Mouse (Mus musculus): ENCODE data around the gene Lamc1.

Gene Lamc1

GRCm38 (mm10) chr1:153265066-153265465, 67.5 kb downstream of the Lamc1 start:
- DNase-seq (ENCODE audit: low spot score): no peak

DNA sequence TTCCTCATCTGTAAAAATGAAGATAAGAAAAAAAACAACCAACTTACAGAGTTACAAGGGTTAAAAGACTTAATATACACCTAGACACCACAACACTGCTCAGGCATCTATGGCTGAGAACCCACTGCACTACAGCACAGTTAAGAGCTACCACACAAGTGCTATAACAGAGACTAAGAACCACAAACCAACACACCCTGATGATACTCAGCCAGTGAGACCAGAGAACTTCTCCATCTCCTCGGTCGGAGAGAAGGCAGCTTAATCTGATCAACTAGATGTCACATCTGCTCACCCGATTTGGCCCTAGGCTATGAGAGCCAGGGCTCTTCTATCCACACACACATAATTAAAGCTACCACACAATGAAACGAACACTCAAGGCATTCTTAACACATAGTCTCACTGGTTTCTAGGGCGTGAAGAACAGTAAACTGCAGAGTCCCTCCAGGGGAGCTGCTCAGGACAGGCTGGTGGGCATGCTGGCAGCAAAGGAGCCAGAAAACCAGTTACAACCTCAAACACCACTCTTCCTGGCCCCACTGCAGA, 72.8 kb downstream of the Lamc1 start:
- DNase-seq (ENCODE audit: low spot score): no peak

DNA sequence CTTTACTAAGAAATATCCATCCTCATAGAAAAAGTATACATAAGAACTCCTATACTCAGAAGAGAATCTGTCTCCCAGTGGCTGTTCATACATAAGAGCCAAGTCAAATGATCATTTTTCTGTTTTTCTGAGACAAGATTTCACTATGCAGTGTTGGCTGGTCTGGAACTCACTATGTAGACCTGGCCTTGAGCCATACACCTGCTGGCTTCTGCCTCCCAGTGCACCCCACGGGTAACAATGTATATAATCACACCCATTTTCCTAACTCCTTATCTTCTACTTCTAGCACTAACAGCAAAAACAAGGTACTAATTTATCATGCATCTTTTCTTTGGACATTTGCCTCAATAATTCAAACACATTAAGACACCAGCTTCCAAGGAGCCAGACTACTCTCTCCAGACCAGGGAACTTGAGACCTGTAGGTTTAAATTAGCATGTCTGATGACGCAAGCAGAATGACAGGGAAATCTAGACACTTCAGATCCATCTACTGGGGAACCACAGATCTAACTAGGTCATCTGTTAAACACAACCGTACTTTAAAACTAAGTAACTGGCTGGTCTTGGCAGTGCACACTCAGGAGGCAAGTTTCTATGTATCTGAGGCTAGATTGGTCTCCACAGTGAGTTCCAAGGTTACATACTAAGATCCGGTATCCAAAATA, 79.9 kb downstream of the Lamc1 start:
- DNase-seq (ENCODE audit: low spot score): no peak

GRCm38 (mm10) chr1:153251590-153252206, 80.9 kb downstream of the Lamc1 start:
- DNase-seq (ENCODE audit: low spot score): no peak

- DNase-seq (ENCODE audit: low spot score): no peak
Observed at GRCm38 (mm10) chr1:153241346-153241745, 91.2 kb downstream of the Lamc1 start.

DNA sequence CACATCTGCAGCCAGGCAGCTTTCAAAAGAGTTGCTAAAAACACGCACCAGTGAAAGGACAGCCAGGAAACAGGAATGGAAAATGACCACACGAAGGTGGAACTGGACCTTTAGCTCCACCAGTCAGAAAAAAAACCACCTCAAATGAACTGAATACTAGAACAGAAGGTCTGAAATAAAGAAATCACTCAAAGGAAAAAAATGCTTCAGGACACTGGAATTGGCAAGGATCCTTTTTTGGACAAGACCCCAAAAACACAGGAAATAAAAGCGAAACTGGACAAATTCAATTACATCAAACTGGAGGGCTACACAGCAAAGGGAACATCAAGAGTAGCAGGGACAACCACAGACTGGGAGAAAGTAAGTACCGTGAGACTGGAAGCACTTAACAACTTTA, 97.0 kb downstream of the Lamc1 start:
- no peak for DNase-seq (ENCODE audit: low spot score)

DNA sequence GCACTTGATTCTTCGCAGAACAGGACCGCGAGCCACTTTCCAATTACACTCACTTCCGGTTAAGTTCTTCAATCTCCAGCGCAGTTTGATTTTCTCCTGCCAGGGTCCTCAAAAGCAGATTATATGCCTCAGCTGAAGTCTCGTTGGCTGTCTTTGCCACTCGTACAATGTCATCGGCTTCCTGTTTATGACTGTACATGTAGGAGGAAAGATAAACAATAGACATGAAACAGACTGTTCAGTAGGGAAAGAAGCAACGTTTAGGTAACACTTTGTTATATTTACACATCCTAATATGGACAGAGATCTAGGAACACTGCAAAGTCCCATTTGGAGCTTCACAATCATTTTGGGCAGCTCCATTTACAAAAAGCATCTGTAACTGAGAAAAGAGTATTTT, 100.9 kb downstream of the Lamc1 start:
- DNase-seq (ENCODE audit: low spot score): no peak

DNA sequence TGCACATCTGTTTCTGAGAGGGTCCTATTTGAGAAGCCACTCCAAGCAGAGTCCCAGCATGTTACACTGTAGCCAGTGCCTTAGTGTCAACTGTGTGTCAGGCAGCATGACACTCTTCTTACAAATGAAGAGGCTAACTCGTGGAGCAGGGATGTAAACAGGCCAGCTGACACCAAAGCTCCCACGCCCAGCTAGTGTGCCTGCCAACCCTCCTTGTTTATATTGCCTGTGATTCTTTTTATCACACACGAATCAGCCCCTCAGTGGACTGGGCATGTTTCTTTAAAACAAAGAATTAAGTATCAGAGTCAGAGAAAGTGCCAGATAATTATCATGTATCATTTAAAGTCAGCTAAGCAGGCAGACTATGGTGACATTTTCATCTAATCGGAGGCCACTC, 104.7 kb downstream of the Lamc1 start:
- DNase-seq (ENCODE audit: low spot score): no peak

DNA sequence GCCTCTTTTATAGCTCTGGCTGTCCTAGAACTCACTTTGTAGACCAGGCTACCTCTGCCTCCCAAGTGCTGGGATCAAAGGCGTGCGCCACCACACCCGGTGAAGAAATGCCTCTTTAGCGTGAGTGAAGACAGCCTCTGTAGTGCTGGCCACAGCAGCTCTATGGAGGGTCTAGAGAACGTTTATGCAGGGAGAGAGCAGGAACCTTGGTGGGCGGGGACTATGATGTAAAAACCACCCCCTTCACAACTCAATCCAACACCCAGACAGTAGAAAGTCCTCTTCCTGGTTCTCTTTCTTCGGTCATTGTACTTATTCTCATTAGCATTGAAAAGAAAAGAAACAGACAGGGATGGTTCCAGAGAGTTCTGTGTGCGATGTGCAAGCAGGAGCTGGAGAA, 105.5 kb downstream of the Lamc1 start:
- DNase-seq (ENCODE audit: low spot score): no peak

GRCm38 (mm10) chr1:153225786-153226725, 106.5 kb downstream of the Lamc1 start:
- no peak for DNase-seq (ENCODE audit: low spot score)

- DNase-seq (ENCODE audit: low spot score): no peak
Observed at GRCm38 (mm10) chr1:153224331-153224730, 108.3 kb downstream of the Lamc1 start.

GRCm38 (mm10) chr1:153219376-153219775, 113.2 kb downstream of the Lamc1 start:
- no peak for DNase-seq (ENCODE audit: low spot score)

DNA sequence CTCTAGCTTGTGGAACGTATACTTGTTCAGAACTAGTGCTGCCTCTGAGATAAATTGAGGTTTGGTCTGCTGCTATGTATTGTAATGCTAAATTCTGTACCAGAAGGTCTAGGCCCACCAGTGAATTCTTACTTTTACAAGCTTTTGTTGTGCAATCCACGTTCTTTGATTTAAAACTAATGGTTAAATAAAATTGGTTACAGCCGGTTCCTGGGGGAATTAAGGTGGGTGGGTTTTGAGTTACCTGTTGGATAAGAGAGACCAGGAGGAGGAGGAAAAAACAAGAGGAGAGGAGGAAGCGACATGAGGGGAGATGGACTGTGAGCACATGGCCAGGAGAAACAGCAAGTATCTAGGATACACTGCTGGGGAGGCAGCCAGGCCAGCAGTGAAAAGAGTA, 116.1 kb downstream of the Lamc1 start:
- DNase-seq (ENCODE audit: low spot score): no peak

- no peak for DNase-seq (ENCODE audit: low spot score)
Observed at GRCm38 (mm10) chr1:153215676-153216075, 116.9 kb downstream of the Lamc1 start.

DNA sequence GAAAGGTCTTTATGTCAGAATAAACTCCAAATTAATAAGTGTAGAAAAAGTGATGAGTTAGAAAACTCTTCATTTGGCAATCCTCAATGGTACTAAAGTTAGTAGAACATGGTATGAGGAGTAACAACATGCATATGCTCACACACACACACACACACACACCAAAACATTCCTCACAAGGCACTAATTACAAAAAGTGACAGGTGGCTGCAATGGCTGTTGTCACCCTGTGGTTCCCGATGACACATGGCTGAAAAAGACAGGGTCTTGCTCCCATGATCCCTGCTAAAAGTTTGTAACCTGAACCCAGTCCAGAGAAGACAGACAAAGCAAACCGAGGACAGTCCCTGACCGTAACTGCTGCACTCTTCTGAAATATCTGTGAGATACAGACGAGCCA, 121.6 kb downstream of the Lamc1 start:
- DNase-seq (ENCODE audit: low spot score): no peak

DNA sequence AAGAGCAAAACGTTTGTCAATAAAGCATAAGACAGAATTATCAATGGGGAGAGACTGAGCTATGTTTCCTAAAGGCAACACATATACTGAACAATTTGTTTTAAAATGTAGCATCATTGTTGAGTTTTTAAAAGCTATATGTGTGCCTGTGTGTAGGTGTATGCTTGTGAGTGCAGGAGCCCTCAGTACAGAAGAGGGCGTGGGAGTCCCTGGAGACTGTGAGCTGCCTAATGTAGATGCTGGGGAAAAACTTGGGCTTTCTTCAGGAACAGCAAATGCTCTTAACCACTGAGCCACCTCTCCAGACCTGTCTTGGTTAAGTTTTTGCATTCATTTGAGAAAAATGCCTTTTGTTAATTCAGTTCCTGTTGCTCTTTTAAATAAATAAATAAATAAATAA, 122.4 kb downstream of the Lamc1 start:
- DNase-seq (ENCODE audit: low spot score): no peak

GRCm38 (mm10) chr1:153202195-153202594, 130.4 kb downstream of the Lamc1 start:
- DNase-seq (ENCODE audit: low spot score): no peak

DNA sequence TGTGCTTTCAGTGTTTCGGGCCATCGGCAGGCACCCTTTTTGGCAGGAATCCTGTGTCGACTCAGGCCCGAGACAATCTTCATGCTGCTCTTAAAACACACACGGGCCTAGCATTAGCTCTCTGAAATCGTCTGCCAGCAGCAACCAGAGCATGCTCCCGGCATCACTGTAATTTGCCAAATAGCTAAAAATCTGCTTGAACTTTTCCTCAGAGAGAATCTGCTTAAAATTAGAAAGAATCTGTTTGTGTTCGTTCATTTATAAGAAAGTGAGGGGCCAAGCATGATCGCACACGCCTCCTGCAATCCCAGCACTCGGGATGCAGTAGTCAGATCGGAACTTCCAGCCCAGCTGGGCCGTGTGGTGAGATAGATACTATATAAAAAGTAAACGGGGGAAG, 131.1 kb downstream of the Lamc1 start:
- no peak for DNase-seq (ENCODE audit: low spot score)

DNA sequence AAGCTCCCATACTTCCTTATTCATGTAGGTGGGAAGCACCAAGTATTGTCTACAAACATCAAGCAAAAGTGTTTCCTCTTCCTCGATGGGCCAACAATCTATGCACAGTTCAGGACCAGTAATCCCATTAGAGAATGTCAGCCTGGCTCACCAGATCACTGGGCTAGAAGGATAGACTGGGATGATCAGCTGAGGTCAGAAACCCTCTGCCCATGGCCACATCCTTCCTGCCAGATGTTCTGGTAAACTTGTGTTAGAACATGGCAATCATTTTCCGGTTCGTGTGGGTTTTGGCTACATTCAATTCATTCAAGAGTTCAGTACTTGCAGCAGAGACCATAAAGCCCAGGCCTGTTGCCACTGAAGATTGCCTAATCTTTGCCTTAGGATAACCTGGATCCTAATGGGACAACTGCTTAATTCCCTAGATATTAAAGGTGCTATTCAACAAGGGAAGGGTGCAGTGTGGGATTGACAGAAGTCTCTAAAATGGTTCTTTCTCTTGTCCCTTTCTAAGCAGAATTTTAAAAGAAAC, 135.2 kb downstream of the Lamc1 start:
- DNase-seq (ENCODE audit: low spot score): no peak

DNA sequence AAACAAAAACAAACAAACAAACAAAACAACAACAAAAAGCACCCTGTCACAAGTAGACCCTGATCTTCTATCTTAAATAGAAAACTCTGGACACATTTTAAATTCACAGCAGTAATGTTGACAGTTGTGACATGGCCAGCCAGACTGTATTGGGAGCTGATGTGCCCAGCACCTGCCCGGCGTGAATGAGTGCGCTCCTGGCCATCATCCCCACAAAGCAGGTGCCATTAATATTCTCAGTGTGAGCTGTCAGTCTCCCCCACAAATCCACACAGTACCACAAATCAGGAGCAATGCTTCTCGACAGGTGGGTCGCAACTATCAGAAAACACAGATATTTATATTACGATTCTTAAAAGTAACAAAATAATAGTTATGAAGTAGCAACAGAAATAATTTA, 139.6 kb downstream of the Lamc1 start:
- no peak for DNase-seq (ENCODE audit: low spot score)

- DNase-seq (ENCODE audit: low spot score): no peak
Observed at GRCm38 (mm10) chr1:153192379-153192778, 140.2 kb downstream of the Lamc1 start.

GRCm38 (mm10) chr1:153191943-153192329, 140.7 kb downstream of the Lamc1 start:
- no peak for DNase-seq (ENCODE audit: low spot score)

Measured in ovary, postnatal 10 days (tissue).